Mouse (Mus musculus): ENCODE results near the gene Tmcc1. TPM values are rescaled to one million over a fixed set of nuclear protein-coding genes. Genes with fewer than 3 reads are reported as not detected.

Gene Tmcc1
- total and polyA plus RNA-seq, 2 experiments from 2014 or later, result 11.8 to 40.9 TPM

DNA sequence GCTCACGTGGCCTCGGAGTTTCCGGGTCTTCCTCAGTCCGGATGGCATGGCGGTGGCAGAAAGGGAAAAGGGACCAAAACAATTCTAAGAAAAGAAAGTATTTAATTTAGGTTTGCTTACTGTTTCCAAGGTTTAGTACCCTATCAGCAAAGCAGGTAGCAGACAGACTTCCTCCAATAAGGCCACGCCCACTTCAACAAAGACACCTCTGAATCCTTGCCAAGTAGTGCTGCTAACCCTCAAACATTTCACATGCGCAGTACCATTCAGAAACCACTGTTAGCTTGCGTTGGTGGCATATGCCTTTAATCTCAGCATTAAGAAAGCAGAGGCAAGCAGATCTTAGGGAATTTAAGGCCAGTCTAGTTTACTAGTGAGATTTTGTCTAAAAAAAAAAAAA is 2.5 kb upstream of the Tmcc1 start:
- no peaks in the 10 kb centered on the region for H3K27me3 ChIP-seq (ENCODE audit: insufficient read depth, low read length)
- no peak for DNase-seq (ENCODE audit: low spot score)

DNA sequence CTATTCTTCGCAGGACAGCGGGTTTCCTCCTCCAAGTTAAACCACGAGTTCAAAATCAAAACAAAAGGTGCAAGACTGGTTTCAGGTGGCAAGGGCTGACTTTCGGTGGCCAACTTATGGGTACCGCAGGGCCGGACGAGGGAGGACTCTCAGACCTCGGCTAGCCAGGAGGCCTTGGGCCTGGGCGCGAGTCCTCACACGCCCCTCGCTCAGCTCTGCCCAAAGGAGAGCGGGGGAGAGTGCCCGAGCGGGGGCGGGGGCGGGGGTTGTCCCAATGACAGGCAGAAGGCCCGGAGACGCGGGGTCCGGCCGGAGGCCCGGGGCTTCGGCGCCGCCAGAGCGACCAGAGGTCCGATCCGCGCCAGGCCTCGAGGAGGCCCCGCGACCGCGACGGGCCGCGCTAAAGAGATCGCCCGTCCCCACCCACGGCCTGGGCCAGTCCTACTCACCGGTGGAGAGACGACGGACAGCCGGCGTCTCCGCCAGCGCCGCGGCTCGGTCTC is 426 bp downstream of the Tmcc1 start:
- peak; percentile 42 for DNase-seq (ENCODE audit: low spot score)

More for the DNA sequence above, 2.5 kb upstream of the Tmcc1 start:
- H3K4me2 ChIP-seq (ENCODE audit: low read depth, low read length, poor library complexity, severe bottlenecking), result no peak overlapping the region
- TF ChIP-seq CTCF (IDR thresholded peaks at IDR 0.05), result no peak
- no peaks in the 10 kb centered on the region for H3K9me3 ChIP-seq (ENCODE audit: low read length)
- H3K4me1 ChIP-seq (ENCODE audit: insufficient read depth, low read length), result 0 out of 2 replicates have a peak, but pooled peaks cover 12% of the 10 kb centered on the region
- H3K4me3 ChIP-seq (ENCODE audit: low read depth, low read length), result no peak overlapping the region
- WGBS, result 69% methylated on average over 8 of the region's 8 CpGs
- no peaks in the 10 kb centered on the region for H3K36me3 ChIP-seq (ENCODE audit: insufficient read depth, low read length)
- no peak overlapping the region for H3K9ac ChIP-seq (replicated peaks; ENCODE audit: low read length, poor library complexity, severe bottlenecking)
- no peak overlapping the region for H3K27ac ChIP-seq (ENCODE audit: low read depth, low read length)
- no peak for ATAC-seq (ENCODE audit: low FRiP score)

DNA sequence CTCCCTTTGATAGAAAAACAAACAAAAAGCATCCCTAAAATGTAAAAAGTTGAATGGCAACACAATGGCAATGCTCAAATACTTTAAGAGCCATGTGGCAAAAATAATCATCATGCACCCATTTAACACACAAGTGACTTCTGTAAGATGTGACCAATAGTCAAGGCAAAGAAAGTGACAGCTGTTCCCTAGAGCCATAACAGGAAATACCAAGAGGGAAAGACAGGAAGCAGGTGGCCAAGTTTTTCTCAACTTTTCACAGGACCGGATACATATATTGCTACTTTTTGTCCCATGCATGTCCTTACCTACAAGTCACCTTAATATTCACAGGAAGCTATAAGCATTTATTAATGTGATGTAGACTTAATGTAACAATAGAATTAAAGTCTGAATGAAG is 3.9 kb downstream of the Tmcc1 start:
- Histone ChIP-seq H3K4me3 (ENCODE audit: low read depth, low read length) (no peak overlapping the region), H3K4me2 (ENCODE audit: low read depth, low read length, poor library complexity, severe bottlenecking) (no peak overlapping the region), H3K4me1 (ENCODE audit: insufficient read depth, low read length) (0 out of 2 replicates have a peak, but pooled peaks cover 12% of the 10 kb centered on the region), H3K9ac (replicated peaks; ENCODE audit: low read length, poor library complexity, severe bottlenecking) (no peak overlapping the region), H3K27me3 (ENCODE audit: insufficient read depth, low read length) (no peaks in the 10 kb centered on the region), H3K36me3 (ENCODE audit: insufficient read depth, low read length) (no peaks in the 10 kb centered on the region), H3K27ac (ENCODE audit: low read depth, low read length) (no peak overlapping the region), H3K9me3 (ENCODE audit: low read length) (no peaks in the 10 kb centered on the region)
- WGBS, result 89% methylated on average over 1 of the region's 1 CpGs
- no peak for TF ChIP-seq CTCF (IDR thresholded peaks at IDR 0.05)
- DNase-seq (ENCODE audit: low spot score), result no peak
- no peak for ATAC-seq (ENCODE audit: low FRiP score)

More for the DNA sequence above, 426 bp downstream of the Tmcc1 start:
- peak overlapping the region; percentile 76 for H3K27ac ChIP-seq (ENCODE audit: low read depth, low read length)
- H3K4me2 ChIP-seq (ENCODE audit: low read depth, low read length, poor library complexity, severe bottlenecking), result peak overlapping the region; percentile 93
- H3K9ac ChIP-seq (replicated peaks; ENCODE audit: low read length, poor library complexity, severe bottlenecking), result peak overlapping the region; percentile 93
- H3K4me1 ChIP-seq (ENCODE audit: insufficient read depth, low read length), result 0 out of 2 replicates have a peak, but pooled peaks cover 12% of the 10 kb centered on the region
- under 1% methylated on average over 49 of the region's 51 CpGs for WGBS
- H3K4me3 ChIP-seq (ENCODE audit: low read depth, low read length), result peak overlapping the region; percentile 96
- no peaks in the 10 kb centered on the region for H3K36me3 ChIP-seq (ENCODE audit: insufficient read depth, low read length)
- no peak for TF ChIP-seq CTCF (IDR thresholded peaks at IDR 0.05)
- H3K27me3 ChIP-seq (ENCODE audit: insufficient read depth, low read length), result no peaks in the 10 kb centered on the region
- H3K9me3 ChIP-seq (ENCODE audit: low read length), result no peaks in the 10 kb centered on the region
- peak; percentile 84 for ATAC-seq (ENCODE audit: low FRiP score)

DNA sequence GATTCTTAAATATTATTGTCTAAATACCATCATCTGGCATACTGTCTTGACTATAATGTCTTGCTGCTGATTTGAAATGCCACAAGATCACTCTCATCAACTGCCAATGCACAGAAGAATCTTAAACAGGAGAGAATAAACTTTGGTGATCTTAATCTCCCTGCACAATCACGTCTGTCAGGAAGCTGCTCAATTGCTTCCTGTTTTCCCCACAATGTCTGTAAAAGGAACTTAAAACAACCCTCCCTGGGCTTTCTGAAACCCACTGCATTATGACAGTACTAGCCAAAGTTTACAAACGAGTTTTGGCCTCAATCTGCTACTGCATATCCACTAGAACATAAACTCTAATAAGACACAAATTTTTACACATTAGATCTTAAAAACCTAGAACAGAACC is 6.8 kb downstream of the Tmcc1 start:
- Histone ChIP-seq H3K4me3 (ENCODE audit: low read depth, low read length) (no peak overlapping the region), H3K4me2 (ENCODE audit: low read depth, low read length, poor library complexity, severe bottlenecking) (no peak overlapping the region), H3K36me3 (ENCODE audit: insufficient read depth, low read length) (0 out of 2 replicates have a peak, but pooled peaks cover 2% of the 10 kb centered on the region), H3K27ac (ENCODE audit: low read depth, low read length) (no peak overlapping the region), H3K9ac (replicated peaks; ENCODE audit: low read length, poor library complexity, severe bottlenecking) (no peak overlapping the region), H3K27me3 (ENCODE audit: insufficient read depth, low read length) (no peaks in the 10 kb centered on the region), H3K4me1 (ENCODE audit: insufficient read depth, low read length) (0 out of 2 replicates have a peak, but pooled peaks cover 7% of the 10 kb centered on the region), H3K9me3 (ENCODE audit: low read length) (no peaks in the 10 kb centered on the region)
- no peak for ATAC-seq (ENCODE audit: low FRiP score)
- WGBS, result 50% methylated on average over 2 of the region's 2 CpGs
- TF ChIP-seq CTCF (IDR thresholded peaks at IDR 0.05), result no peak
- no peak for DNase-seq (ENCODE audit: low spot score)

DNA sequence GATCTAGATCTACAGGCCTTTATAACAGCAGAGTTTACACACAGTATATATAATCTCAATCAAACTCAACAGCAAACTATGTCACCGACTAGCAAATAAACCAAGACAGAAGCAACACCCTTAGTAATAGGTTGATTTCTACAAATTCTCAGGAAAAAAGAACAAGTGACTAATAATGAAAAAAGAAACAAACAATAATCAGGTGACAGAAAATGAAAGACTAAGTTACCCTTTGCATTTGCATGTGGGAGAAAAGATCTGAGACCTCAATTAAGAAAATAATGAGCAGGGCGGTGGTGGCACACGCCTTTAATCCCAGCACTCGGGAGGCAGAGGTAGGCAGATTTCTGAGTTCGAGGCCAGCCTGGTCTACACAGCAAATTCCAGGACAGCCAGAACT is 9.8 kb downstream of the Tmcc1 start:
- Histone ChIP-seq H3K27me3 (ENCODE audit: insufficient read depth, low read length) (no peaks in the 10 kb centered on the region), H3K27ac (ENCODE audit: low read depth, low read length) (no peak overlapping the region), H3K4me2 (ENCODE audit: low read depth, low read length, poor library complexity, severe bottlenecking) (no peak overlapping the region), H3K4me3 (ENCODE audit: low read depth, low read length) (no peak overlapping the region), H3K36me3 (ENCODE audit: insufficient read depth, low read length) (0 out of 2 replicates have a peak, but pooled peaks cover 2% of the 10 kb centered on the region), H3K9ac (replicated peaks; ENCODE audit: low read length, poor library complexity, severe bottlenecking) (no peak overlapping the region), H3K4me1 (ENCODE audit: insufficient read depth, low read length) (no peaks in the 10 kb centered on the region), H3K9me3 (ENCODE audit: low read length) (no peaks in the 10 kb centered on the region)
- DNase-seq (ENCODE audit: low spot score) (no peak), ATAC-seq (ENCODE audit: low FRiP score) (no peak)
- TF ChIP-seq CTCF (IDR thresholded peaks at IDR 0.05), result no peak
- WGBS, result 95% methylated on average over 5 of the region's 5 CpGs

DNA sequence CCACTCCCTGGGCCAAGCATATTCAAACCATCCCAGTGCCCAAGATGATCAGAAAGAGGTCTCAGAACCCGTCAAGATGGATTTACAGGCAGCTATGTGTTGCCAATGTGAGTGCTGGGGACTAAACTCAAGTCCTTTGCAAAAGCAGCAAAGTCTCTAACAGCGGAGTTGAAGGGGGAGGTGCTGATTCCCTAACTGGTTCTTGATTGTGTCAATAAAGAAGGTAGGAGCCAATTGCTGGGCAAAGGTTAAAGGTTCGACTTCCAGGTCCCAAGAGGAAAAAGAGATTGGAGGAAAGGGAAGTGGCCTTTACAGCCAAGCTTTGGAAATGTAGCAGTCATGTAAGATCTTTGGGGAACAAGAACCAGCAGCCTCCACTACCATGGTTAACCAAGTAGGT is 12.6 kb downstream of the Tmcc1 start:
- H3K9ac ChIP-seq (replicated peaks; ENCODE audit: low read length, poor library complexity, severe bottlenecking), result no peak overlapping the region
- WGBS, result 85% methylated on average over 3 of the region's 3 CpGs
- no peak overlapping the region for H3K4me2 ChIP-seq (ENCODE audit: low read depth, low read length, poor library complexity, severe bottlenecking)
- ATAC-seq (ENCODE audit: low FRiP score), result no peak
- no peaks in the 10 kb centered on the region for H3K9me3 ChIP-seq (ENCODE audit: low read length)
- H3K36me3 ChIP-seq (ENCODE audit: insufficient read depth, low read length), result 0 out of 2 replicates have a peak, but pooled peaks cover 2% of the 10 kb centered on the region
- no peak overlapping the region for H3K4me3 ChIP-seq (ENCODE audit: low read depth, low read length)
- no peaks in the 10 kb centered on the region for H3K27me3 ChIP-seq (ENCODE audit: insufficient read depth, low read length)
- no peaks in the 10 kb centered on the region for H3K4me1 ChIP-seq (ENCODE audit: insufficient read depth, low read length)
- no peak for TF ChIP-seq CTCF (IDR thresholded peaks at IDR 0.05)
- no peak overlapping the region for H3K27ac ChIP-seq (ENCODE audit: low read depth, low read length)
- no peak for DNase-seq (ENCODE audit: low spot score)
